Mouse (Mus musculus) embryonic facial prominence, embryonic 11.5 days (tissue): ENCODE results near the gene Snd1. TPM values are rescaled to one million over a fixed set of nuclear protein-coding genes. Genes with fewer than 3 reads are reported as not detected.

Source experiments
- ATAC-seq: fragments of 200-750 bp; cut with Nextera tagmentation; replicated peaks from 2 replicates; pipeline ENCODE4 v1.8.0; 2017; ENCODE audit warnings: low read depth; ENCODE audit not compliant: insufficient number of reproducible peaks, low FRiP score, low TSS enrichment
- DNase-seq: peaks from one replicate; pipeline ENCODE4 v3.0.0-alpha.2; 2015; ENCODE audit warnings: low spot score
- H3K27ac ChIP-seq: fragments of 300-500 bp; sonication (generic); replicated peaks from 2 replicates; pipeline ENCODE4 v1.5.1; 2014; ENCODE audit warnings: mild to moderate bottlenecking, low read depth, low read length, control low read depth
- H3K27me3 ChIP-seq: fragments of 300-500 bp; sonication (generic); 2 replicates; pipeline ENCODE4 v1.6.1; 2014; ENCODE audit warnings: mild to moderate bottlenecking, low read length, moderate library complexity, mixed read lengths; ENCODE audit not compliant: control insufficient read depth, insufficient read depth
- H3K36me3 ChIP-seq: fragments of 300-500 bp; sonication (generic); replicated peaks from 2 replicates; pipeline ENCODE4 v1.6.1; 2014; ENCODE audit warnings: low read depth, mild to moderate bottlenecking, low read length, moderate library complexity, mixed read lengths; ENCODE audit not compliant: control insufficient read depth, insufficient read depth
- H3K4me1 ChIP-seq: fragments of 300-500 bp; sonication (generic); 2 replicates; pipeline ENCODE4 v1.6.1; 2014; ENCODE audit warnings: low read length, mixed read lengths; ENCODE audit not compliant: control insufficient read depth, insufficient read depth
- H3K4me2 ChIP-seq: fragments of 300-500 bp; sonication (generic); 2 replicates; pipeline ENCODE4 v1.6.1; 2014; ENCODE audit warnings: low read depth, mild to moderate bottlenecking, control low read depth, low read length, moderate library complexity
- H3K4me3 ChIP-seq: fragments of 300-500 bp; sonication (generic); 2 replicates; pipeline ENCODE4 v1.5.1; 2014; ENCODE audit warnings: low read depth, low read length, control low read depth
- H3K9ac ChIP-seq: fragments of 300-500 bp; sonication (generic); replicated peaks from 2 replicates; pipeline ENCODE4 v1.6.1; 2014; ENCODE audit warnings: mild to moderate bottlenecking, control low read depth, low read length
- H3K9me3 ChIP-seq: fragments of 300-500 bp; sonication (generic); replicated peaks from 2 replicates; pipeline ENCODE4 v1.6.1; 2016; ENCODE audit warnings: mild to moderate bottlenecking, low read length, inconsistent platforms, mixed read lengths; ENCODE audit not compliant: control insufficient read depth
- WGBS: fragments of 180-500 bp; shearing (Covaris S2); extraction: QIAGEN DNeasy Blood & Tissue Kit; methylation state at CpG from one replicate; pipeline ENCODE4 v1.1.7; 2014; 5-methylcytosine and 5-hydroxymethylcytosine counted together
- polyA plus RNA-seq: library from polyadenylated mRNA; unstranded; fragments of >200 nt; fragmentation: Nextera tagmentation; extraction: Ambion mirVana; gene quantifications from 2 replicates; pipeline ENCODE4 v1.2.1, GENCODE M21; 2014

Gene Snd1
- polyA plus RNA-seq, 1 experiment from 2014 or later, result 92.6 TPM

DNA sequence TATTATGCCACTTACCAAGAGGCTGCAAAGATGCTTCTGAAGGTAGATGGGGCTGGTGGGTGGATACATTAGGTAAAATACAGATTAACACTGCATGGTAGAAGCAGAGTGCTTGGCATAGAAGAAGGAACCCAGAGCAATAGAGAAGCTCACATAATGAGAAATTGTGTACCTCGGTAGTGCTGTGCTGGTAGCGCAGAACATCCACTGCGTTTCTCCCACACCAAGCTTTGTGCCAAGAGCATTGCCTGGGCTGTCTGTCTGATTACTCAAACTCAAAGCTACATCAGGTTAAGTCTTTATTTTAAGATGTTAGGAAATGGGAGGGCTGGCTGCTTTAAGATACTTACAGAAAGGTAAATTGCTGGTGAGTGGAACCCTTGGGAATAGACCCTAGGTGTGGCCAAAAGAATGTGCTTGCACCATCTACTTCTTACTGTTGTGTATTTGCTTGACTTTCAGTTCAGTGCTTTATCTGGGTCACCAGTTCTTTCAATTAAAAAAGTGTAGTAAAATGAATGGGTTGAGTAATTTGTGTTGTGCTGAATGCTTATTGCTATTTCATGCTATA, 117.5 kb downstream of the Snd1 start:
- H3K36me3 ChIP-seq, result no peaks in the 10 kb centered on the region
- no peak overlapping the region for H3K4me2 ChIP-seq
- no peak overlapping the region for H3K27ac ChIP-seq
- H3K9me3 ChIP-seq, result no peaks in the 10 kb centered on the region
- no peak overlapping the region for H3K9ac ChIP-seq
- WGBS, result 93% methylated on average over 3 of the region's 3 CpGs
- ATAC-seq, result no peak
- H3K4me3 ChIP-seq, result no peak overlapping the region
- H3K4me1 ChIP-seq, result no peaks in the 10 kb centered on the region
- no peaks in the 10 kb centered on the region for H3K27me3 ChIP-seq
- no peak for DNase-seq

DNA sequence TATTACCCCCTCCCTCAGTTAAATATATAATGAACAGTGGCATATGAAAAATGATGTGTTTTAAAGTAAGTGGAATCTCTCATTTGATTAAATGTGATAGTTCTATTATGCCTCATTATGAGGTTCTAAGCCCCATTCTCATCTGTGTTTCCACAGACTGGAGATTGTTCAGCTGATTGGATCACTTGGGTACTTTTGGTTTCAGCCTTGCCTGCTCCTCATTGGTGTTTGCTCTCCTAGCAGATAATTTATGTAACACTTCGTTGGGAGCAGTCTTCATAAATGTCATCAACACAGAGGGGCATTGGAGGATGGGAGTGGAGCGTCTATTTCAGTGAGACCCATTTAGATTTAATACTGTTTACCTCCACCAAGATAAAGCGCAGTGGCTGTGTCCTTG, 118.8 kb downstream of the Snd1 start:
- H3K4me3 ChIP-seq, result no peak overlapping the region
- no peak overlapping the region for H3K9ac ChIP-seq
- no peaks in the 10 kb centered on the region for H3K9me3 ChIP-seq
- DNase-seq (no peak), ATAC-seq (no peak)
- H3K27me3 ChIP-seq, result no peaks in the 10 kb centered on the region
- no peak overlapping the region for H3K4me2 ChIP-seq
- WGBS, result 93% methylated on average over 3 of the region's 3 CpGs
- no peaks in the 10 kb centered on the region for H3K36me3 ChIP-seq
- no peaks in the 10 kb centered on the region for H3K4me1 ChIP-seq
- no peak overlapping the region for H3K27ac ChIP-seq

DNA sequence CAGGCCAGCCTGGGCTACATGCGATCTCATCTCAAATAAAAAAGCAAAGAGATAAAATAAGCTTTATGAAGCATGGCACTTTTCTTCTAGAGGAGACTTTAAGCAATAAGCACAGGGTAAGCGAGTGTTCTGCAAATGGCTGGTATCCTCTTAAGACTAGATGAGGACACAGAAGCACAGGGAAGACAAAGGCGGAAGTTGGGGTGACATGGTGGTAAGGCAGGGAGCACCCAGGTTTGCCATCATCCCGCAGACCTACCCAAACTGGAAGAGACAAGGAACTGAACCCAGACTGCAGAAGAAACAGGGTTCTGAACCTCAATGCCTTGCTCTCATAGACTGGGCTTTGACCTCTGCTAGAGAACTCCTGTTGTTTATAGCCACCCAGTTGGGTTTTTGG, 119.8 kb downstream of the Snd1 start:
- Histone ChIP-seq H3K36me3 (no peaks in the 10 kb centered on the region), H3K9me3 (no peaks in the 10 kb centered on the region), H3K4me1 (no peaks in the 10 kb centered on the region), H3K4me3 (no peak overlapping the region), H3K9ac (no peak overlapping the region), H3K4me2 (no peak overlapping the region), H3K27ac (no peak overlapping the region), H3K27me3 (no peaks in the 10 kb centered on the region)
- DNase-seq (no peak), ATAC-seq (no peak)
- WGBS, result 92% methylated on average over 4 of the region's 4 CpGs

DNA sequence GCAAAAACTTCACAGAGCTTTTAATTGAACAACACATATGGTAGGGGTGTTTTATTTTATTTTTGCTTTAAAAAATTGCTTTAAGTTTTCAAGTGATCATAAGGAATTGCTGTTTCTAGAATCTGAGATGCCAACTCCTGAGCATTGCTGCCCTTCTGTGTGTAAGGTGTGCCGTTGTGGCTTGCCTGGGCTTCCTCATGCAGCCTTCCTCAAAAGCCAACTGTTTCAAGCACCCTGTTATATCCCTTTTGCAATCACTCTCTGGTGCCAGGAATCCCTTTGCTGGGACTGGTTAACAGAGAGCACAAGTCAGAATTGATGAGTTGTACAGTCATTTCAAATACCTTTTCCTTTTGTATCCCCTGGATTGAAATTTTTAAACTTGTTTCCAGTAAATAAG, 120.3 kb downstream of the Snd1 start:
- DNase-seq (no peak), ATAC-seq (no peak)
- H3K4me2 ChIP-seq, result no peak overlapping the region
- no peaks in the 10 kb centered on the region for H3K9me3 ChIP-seq
- H3K4me3 ChIP-seq, result no peak overlapping the region
- no peaks in the 10 kb centered on the region for H3K27me3 ChIP-seq
- no peak overlapping the region for H3K27ac ChIP-seq
- no peaks in the 10 kb centered on the region for H3K4me1 ChIP-seq
- WGBS, result 77% methylated on average over 1 of the region's 1 CpGs
- H3K9ac ChIP-seq, result no peak overlapping the region
- no peaks in the 10 kb centered on the region for H3K36me3 ChIP-seq

DNA sequence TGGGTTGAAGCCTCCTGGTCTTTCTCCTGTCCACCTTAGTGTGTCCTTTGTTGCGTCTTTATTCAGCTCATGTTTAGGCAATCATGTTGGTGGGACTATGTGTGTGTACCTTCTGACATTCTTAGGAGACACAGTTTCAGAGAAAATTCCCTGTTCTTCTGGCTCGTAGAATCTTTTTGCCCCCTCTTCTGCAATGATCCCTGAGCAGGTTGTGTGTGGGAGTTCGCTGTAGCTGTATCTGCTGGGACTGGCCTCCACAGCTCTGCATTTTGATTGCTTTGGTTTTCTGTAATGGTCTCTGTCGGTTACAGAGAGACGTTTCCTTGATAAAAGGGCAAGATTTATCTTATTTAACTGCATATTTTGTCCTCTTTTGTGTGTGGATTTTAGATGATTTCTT, 122.3 kb downstream of the Snd1 start:
- Histone ChIP-seq H3K27ac (no peak overlapping the region), H3K27me3 (no peaks in the 10 kb centered on the region), H3K9me3 (no peaks in the 10 kb centered on the region), H3K9ac (no peak overlapping the region), H3K4me1 (no peaks in the 10 kb centered on the region), H3K4me2 (no peak overlapping the region), H3K36me3 (no peaks in the 10 kb centered on the region), H3K4me3 (no peak overlapping the region)
- DNase-seq, result no peak
- WGBS, result 89% methylated on average over 5 of the region's 5 CpGs
- ATAC-seq, result no peak

DNA sequence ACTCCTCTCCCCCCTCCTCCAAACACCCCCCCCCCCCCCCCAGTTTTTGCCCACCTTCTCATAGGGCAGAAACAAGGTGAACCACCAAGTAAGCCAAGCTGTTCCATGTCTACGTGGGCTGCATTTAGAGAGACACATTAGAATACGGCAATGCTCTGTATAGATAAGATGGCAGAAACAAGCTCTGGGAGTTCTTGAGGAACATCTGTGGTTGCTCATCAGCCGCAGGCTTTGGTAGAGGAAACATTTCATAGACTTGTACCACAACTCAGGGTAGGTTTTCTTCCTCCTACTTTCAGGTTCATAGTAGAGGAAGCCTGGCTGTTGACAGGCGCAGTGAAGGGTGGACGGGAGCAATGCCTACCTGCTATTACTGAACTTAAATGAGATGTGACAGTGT, 124.2 kb downstream of the Snd1 start:
- DNase-seq (no peak), ATAC-seq (no peak)
- Histone ChIP-seq H3K27me3 (no peaks in the 10 kb centered on the region), H3K4me3 (no peak overlapping the region), H3K36me3 (no peaks in the 10 kb centered on the region), H3K4me1 (no peaks in the 10 kb centered on the region), H3K4me2 (no peak overlapping the region), H3K27ac (no peak overlapping the region), H3K9me3 (no peaks in the 10 kb centered on the region), H3K9ac (no peak overlapping the region)
- 87% methylated on average over 5 of the region's 5 CpGs for WGBS

DNA sequence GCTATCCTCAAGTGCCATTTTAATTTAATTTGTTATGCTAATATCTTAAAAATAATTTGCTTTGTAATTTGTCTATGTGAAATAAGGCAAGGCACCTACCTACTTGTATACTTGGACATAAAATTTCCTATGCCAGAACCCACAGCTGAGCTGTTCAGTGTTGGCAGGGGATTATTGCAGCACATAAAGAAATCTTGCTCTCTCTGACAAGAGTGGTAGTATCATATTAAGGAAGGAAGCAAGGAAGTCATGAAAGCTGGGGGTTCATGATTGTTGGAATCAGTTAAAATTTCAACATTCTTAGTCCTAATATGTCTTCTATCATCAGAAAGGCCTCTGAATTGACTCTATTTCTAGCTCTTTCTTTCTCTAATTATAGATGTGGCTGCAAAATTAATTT, 125.5 kb downstream of the Snd1 start:
- Histone ChIP-seq H3K4me3 (no peak overlapping the region), H3K27me3 (no peaks in the 10 kb centered on the region), H3K36me3 (no peaks in the 10 kb centered on the region), H3K9ac (no peak overlapping the region), H3K9me3 (no peaks in the 10 kb centered on the region), H3K4me2 (no peak overlapping the region), H3K27ac (no peak overlapping the region), H3K4me1 (no peaks in the 10 kb centered on the region)
- ATAC-seq (no peak), DNase-seq (no peak)

DNA sequence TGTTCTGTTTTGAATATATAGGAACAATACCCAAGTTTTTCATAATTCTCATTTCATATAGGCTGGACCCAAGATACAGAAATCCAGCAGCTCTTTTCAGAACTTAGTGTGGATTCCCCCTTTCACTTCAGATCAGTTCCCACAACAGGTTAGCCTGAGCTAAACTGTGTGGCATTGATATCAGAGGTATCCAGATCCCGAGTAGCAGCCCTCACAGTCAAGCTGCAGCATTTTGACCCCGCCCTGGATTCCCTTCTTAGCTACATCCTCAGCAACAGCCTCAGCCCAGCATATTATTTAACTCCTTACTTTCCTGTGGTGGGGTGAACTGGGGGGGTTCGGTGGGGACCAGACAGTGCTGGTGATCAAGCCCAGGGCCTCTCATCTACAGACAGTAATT, 128.5 kb downstream of the Snd1 start:
- DNase-seq (no peak), ATAC-seq (no peak)
- Histone ChIP-seq H3K36me3 (no peaks in the 10 kb centered on the region), H3K4me3 (no peak overlapping the region), H3K27ac (no peak overlapping the region), H3K27me3 (no peaks in the 10 kb centered on the region), H3K9me3 (no peaks in the 10 kb centered on the region), H3K9ac (no peak overlapping the region), H3K4me1 (no peaks in the 10 kb centered on the region), H3K4me2 (no peak overlapping the region)
- WGBS, result 74% methylated on average over 3 of the region's 3 CpGs
